Mouse (Mus musculus): ENCODE measurements around the gene Ogdh. TPM values are rescaled to one million over a fixed set of nuclear protein-coding genes. Genes with fewer than 3 reads are reported as not detected.

Ogdh gene
- polyA plus RNA-seq, 1 experiment, result 102 TPM

GRCm38 (mm10) chr11:6273607-6274006 lies 17.8 kb upstream of the Ogdh start:
- TF ChIP-seq CEBPB (IDR thresholded peaks at IDR 0.05; ENCODE audit: low read depth) (no peak), MYOD1 (IDR thresholded peaks at IDR 0.05; ENCODE audit: control insufficient read depth, insufficient read length, low read depth) (no peak), MYOG (IDR thresholded peaks at IDR 0.05; ENCODE audit: control insufficient read depth, extremely low read depth, insufficient read length) (no peak), CTCF (IDR thresholded peaks at IDR 0.05; ENCODE audit: control insufficient read depth, insufficient read depth, insufficient read length) (no peak), MAX (IDR thresholded peaks at IDR 0.05) (no peak), USF1 (IDR thresholded peaks at IDR 0.05; ENCODE audit: low read depth) (no peak), FOSL1 (IDR thresholded peaks at IDR 0.05; ENCODE audit: insufficient read depth, low read length, poor library complexity, severe bottlenecking) (no peak)
- peaks cover 28% of the 10 kb centered on the region for H3K79me2 ChIP-seq (ENCODE audit: control insufficient read depth, insufficient read depth)
- H3K27me3 ChIP-seq (ENCODE audit: control insufficient read depth, insufficient read depth, insufficient read length), result no peaks in the 10 kb centered on the region
- H3K4me3 ChIP-seq (ENCODE audit: insufficient read depth, poor library complexity, severe bottlenecking), result peak overlapping the region; percentile 97
- H3ac ChIP-seq (ENCODE audit: control insufficient read depth, insufficient read length, low read depth), result peak overlapping the region; percentile 73
- peaks cover 20% of the 10 kb centered on the region for H3K36me3 ChIP-seq (ENCODE audit: control insufficient read depth, insufficient read depth)
- peaks cover 11% of the 10 kb centered on the region for H3K79me3 ChIP-seq (ENCODE audit: low read depth)

GRCm38 (mm10) chr11:6274387-6275093 lies 16.9 kb upstream of the Ogdh start, which contains the start of gene Tmed4:
Tmed4 (minus strand) TSS chr11:6274870.
- H3K27me3 ChIP-seq (ENCODE audit: control insufficient read depth, insufficient read depth, insufficient read length), result no peaks in the 10 kb centered on the region
- H3K79me3 ChIP-seq (ENCODE audit: low read depth), result peaks cover 11% of the 10 kb centered on the region
- H3K4me3 ChIP-seq (ENCODE audit: insufficient read depth, poor library complexity, severe bottlenecking), result peak within 1 kb of the TSS; percentile 97
- peaks cover 28% of the 10 kb centered on the region for H3K79me2 ChIP-seq (ENCODE audit: control insufficient read depth, insufficient read depth)
- peaks cover 20% of the 10 kb centered on the region for H3K36me3 ChIP-seq (ENCODE audit: control insufficient read depth, insufficient read depth)
- H3ac ChIP-seq (ENCODE audit: control insufficient read depth, insufficient read length, low read depth), result peak within 1 kb of the TSS; percentile 91
- TF ChIP-seq MYOD1 (IDR thresholded peaks at IDR 0.05; ENCODE audit: control insufficient read depth, insufficient read length, low read depth) (peak; percentile 95), MAX (IDR thresholded peaks at IDR 0.05) (peak; percentile 49), FOSL1 (IDR thresholded peaks at IDR 0.05; ENCODE audit: insufficient read depth, low read length, poor library complexity, severe bottlenecking) (no peak), CEBPB (IDR thresholded peaks at IDR 0.05; ENCODE audit: low read depth) (no peak), MYOG (IDR thresholded peaks at IDR 0.05; ENCODE audit: control insufficient read depth, extremely low read depth, insufficient read length) (no peak), CTCF (IDR thresholded peaks at IDR 0.05; ENCODE audit: control insufficient read depth, insufficient read depth, insufficient read length) (peak; percentile 34)

GRCm38 (mm10) chr11:6275094-6275484 lies 16.3 kb upstream of the Ogdh start:
- Histone ChIP-seq H3K27me3 (ENCODE audit: control insufficient read depth, insufficient read depth, insufficient read length) (no peaks in the 10 kb centered on the region), H3K79me3 (ENCODE audit: low read depth) (peaks cover 11% of the 10 kb centered on the region), H3ac (ENCODE audit: control insufficient read depth, insufficient read length, low read depth) (no peak overlapping the region), H3K4me3 (ENCODE audit: insufficient read depth, poor library complexity, severe bottlenecking) (no peak overlapping the region), H3K79me2 (ENCODE audit: control insufficient read depth, insufficient read depth) (peaks cover 28% of the 10 kb centered on the region), H3K36me3 (ENCODE audit: control insufficient read depth, insufficient read depth) (peaks cover 20% of the 10 kb centered on the region)
- TF ChIP-seq FOSL1 (IDR thresholded peaks at IDR 0.05; ENCODE audit: insufficient read depth, low read length, poor library complexity, severe bottlenecking), result no peak
- TF ChIP-seq MYOD1 (IDR thresholded peaks at IDR 0.05; ENCODE audit: control insufficient read depth, insufficient read length, low read depth), result no peak
- no peak for TF ChIP-seq CEBPB (IDR thresholded peaks at IDR 0.05; ENCODE audit: low read depth)
- TF ChIP-seq MYOG (IDR thresholded peaks at IDR 0.05; ENCODE audit: control insufficient read depth, extremely low read depth, insufficient read length), result no peak
- TF ChIP-seq MAX (IDR thresholded peaks at IDR 0.05), result no peak
- no peak for TF ChIP-seq USF1 (IDR thresholded peaks at IDR 0.05; ENCODE audit: low read depth)
- TF ChIP-seq CTCF (IDR thresholded peaks at IDR 0.05; ENCODE audit: control insufficient read depth, insufficient read depth, insufficient read length), result no peak

GRCm38 (mm10) chr11:6276466-6276865 lies 15.0 kb upstream of the Ogdh start:
- peaks cover 28% of the 10 kb centered on the region for H3K79me2 ChIP-seq (ENCODE audit: control insufficient read depth, insufficient read depth)
- H3K27me3 ChIP-seq (ENCODE audit: control insufficient read depth, insufficient read depth, insufficient read length), result no peaks in the 10 kb centered on the region
- H3K4me3 ChIP-seq (ENCODE audit: insufficient read depth, poor library complexity, severe bottlenecking), result no peak overlapping the region
- no peak overlapping the region for H3ac ChIP-seq (ENCODE audit: control insufficient read depth, insufficient read length, low read depth)
- TF ChIP-seq USF1 (IDR thresholded peaks at IDR 0.05; ENCODE audit: low read depth) (no peak), CEBPB (IDR thresholded peaks at IDR 0.05; ENCODE audit: low read depth) (no peak), MYOD1 (IDR thresholded peaks at IDR 0.05; ENCODE audit: control insufficient read depth, insufficient read length, low read depth) (no peak), FOSL1 (IDR thresholded peaks at IDR 0.05; ENCODE audit: insufficient read depth, low read length, poor library complexity, severe bottlenecking) (no peak), MYOG (IDR thresholded peaks at IDR 0.05; ENCODE audit: control insufficient read depth, extremely low read depth, insufficient read length) (no peak), MAX (IDR thresholded peaks at IDR 0.05) (no peak), CTCF (IDR thresholded peaks at IDR 0.05; ENCODE audit: control insufficient read depth, insufficient read depth, insufficient read length) (no peak)
- peaks cover 11% of the 10 kb centered on the region for H3K79me3 ChIP-seq (ENCODE audit: low read depth)
- peaks cover 8% of the 10 kb centered on the region for H3K36me3 ChIP-seq (ENCODE audit: control insufficient read depth, insufficient read depth)

GRCm38 (mm10) chr11:6282940-6283339 lies 8.5 kb upstream of the Ogdh start:
- no peaks in the 10 kb centered on the region for H3K36me3 ChIP-seq (ENCODE audit: control insufficient read depth, insufficient read depth)
- H3K27me3 ChIP-seq (ENCODE audit: control insufficient read depth, insufficient read depth, insufficient read length), result peaks cover 11% of the 10 kb centered on the region
- H3ac ChIP-seq (ENCODE audit: control insufficient read depth, insufficient read length, low read depth), result no peak overlapping the region
- no peaks in the 10 kb centered on the region for H3K79me3 ChIP-seq (ENCODE audit: low read depth)
- H3K79me2 ChIP-seq (ENCODE audit: control insufficient read depth, insufficient read depth), result no peaks in the 10 kb centered on the region
- H3K4me3 ChIP-seq (ENCODE audit: insufficient read depth, poor library complexity, severe bottlenecking), result no peak overlapping the region
- no peak for TF ChIP-seq FOSL1 (IDR thresholded peaks at IDR 0.05; ENCODE audit: insufficient read depth, low read length, poor library complexity, severe bottlenecking)
- TF ChIP-seq CEBPB (IDR thresholded peaks at IDR 0.05; ENCODE audit: low read depth), result no peak
- no peak for TF ChIP-seq MAX (IDR thresholded peaks at IDR 0.05)

Data from C2C12 (cell line).